Mouse (Mus musculus): ENCODE results near the gene Arfgef3. TPM values are rescaled to one million over a fixed set of nuclear protein-coding genes. Genes with fewer than 3 reads are reported as not detected.
"Not testable (repeated sequence)": the region's sequence is repeated elsewhere in the genome, so short reads cannot be mapped to it uniquely, and the experiment has no call there.

Gene Arfgef3
- total and polyA plus RNA-seq, 3 experiments: not detected

DNA sequence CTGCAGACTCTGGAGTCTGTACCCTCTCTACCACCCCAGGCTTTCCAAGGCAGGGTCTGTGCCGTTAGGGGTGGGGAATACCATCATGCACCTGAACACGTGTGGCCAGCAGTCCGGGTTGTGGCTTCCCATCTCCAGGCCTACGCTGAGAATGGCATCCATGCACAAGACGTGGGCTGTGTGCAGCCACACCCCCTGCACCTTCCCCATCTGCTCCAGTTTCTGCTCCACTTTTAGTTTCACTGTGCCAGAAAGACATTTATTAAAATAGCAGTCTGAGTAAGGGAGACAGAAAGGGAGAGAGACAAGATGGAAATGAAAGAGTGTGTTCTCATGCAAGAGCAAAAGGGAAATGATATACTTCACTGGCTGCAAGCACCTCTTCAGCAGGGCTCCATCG is 116.2 kb downstream of the Arfgef3 start:
- no peak overlapping the region for H3K27ac ChIP-seq (ENCODE audit: control insufficient read depth, low read depth, low read length)
- no peaks in the 10 kb centered on the region for H3K79me2 ChIP-seq (ENCODE audit: control insufficient read depth, insufficient read depth, low read length, poor library complexity)
- H3K4me3 ChIP-seq (ENCODE audit: control insufficient read depth in 1 of 2, insufficient read depth in 1 of 2, low read depth in 2 of 2, low read length in 2 of 2): no peak overlapping the region
- H3K27me3 ChIP-seq (ENCODE audit: control insufficient read depth in 1 of 2, insufficient read depth in 2 of 2, low read length in 2 of 2): no peaks in the 10 kb centered on the region
- TF ChIP-seq GATA1 (IDR thresholded peaks at IDR 0.05; ENCODE audit: low read depth, low read length) (no peak), MAFK (IDR thresholded peaks at IDR 0.05; ENCODE audit: borderline replicate concordance, low read depth, low read length) (no peak), ZNF384 (IDR thresholded peaks at IDR 0.05; ENCODE audit: low read depth, low read length) (no peak), POLR2AphosphoS2 (IDR thresholded peaks at IDR 0.05; ENCODE audit: low read length) (no peak), NELFE (IDR thresholded peaks at IDR 0.05; ENCODE audit: low read depth, low read length) (no peak), ZC3H11A (IDR thresholded peaks at IDR 0.05; ENCODE audit: low read depth, low read length) (no peak)
- H3K9ac ChIP-seq (ENCODE audit: control insufficient read depth, low read depth, low read length, poor library complexity, severe bottlenecking): no peak overlapping the region
- H3K4me1 ChIP-seq (ENCODE audit: control insufficient read depth in 1 of 2, insufficient read depth in 2 of 2, low read length in 2 of 2): no peaks in the 10 kb centered on the region
- no peaks in the 10 kb centered on the region for H3K36me3 ChIP-seq (ENCODE audit: control insufficient read depth in 1 of 2, insufficient read depth in 2 of 2, low read length in 2 of 2)
- no peak for DNase-seq (ENCODE audit: low read depth, low spot score)
- H3K9me3 ChIP-seq (replicated peaks; ENCODE audit: insufficient read depth, low read length): no peaks in the 10 kb centered on the region

DNA sequence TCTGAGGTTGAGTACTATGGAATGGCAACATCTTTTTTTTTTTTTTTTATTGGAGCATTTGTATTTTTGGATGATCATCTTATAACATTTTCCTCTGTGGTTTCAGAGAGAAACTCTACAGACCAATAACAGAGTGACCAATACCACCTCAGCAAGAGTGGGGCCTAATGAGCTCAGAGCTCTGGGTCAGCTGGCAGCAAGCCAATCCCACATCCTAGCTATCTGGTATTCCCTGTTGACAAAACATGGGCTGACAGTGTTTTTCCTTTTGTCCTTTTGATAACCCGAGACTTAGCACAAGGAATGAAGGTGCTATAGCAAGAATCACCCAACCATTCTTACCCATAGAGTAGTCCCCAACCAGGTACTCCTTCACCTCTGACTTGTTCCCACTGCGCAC is 131.0 kb downstream of the Arfgef3 start:
- no peaks in the 10 kb centered on the region for H3K27me3 ChIP-seq (ENCODE audit: control insufficient read depth in 1 of 2, insufficient read depth in 2 of 2, low read length in 2 of 2)

DNA sequence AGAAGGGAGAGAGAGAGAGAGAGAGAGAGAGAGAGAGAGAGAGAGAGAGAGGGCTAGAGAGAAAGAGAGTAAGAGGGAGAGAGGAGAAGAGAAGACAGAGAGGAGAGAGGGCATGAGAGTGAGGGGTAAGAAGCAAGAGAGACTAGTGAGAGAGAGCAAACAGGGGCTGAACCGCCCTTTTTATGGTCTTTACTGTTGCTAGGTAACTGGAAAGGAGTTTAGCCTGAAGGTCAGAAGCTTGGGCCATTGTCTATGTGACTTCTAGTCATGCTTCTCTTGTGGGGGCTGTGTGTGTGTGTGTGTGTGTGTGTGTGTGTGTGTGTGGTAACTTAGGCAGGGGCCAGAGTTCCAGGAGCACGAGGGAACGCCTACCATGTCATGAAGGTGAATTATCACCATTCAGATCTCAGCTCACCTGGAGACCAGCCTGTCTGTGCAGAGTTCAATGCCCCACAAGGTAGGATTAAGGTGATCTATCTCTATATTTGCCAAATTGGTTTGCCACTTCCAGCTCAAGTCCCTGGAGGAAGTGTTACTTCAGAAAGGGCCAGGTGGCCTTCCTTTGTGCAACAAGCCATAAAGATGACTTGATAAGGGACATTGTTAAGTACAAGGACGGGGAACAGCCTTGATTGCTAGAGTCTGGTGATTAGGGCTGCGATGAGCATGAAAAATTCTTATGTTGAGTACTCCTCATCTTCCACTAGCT is 138.8 kb downstream of the Arfgef3 start:
- H3K9me3 ChIP-seq (replicated peaks; ENCODE audit: insufficient read depth, low read length); H3K4me1 ChIP-seq (ENCODE audit: control insufficient read depth in 1 of 2, insufficient read depth in 2 of 2, low read length in 2 of 2); H3K27ac ChIP-seq (ENCODE audit: control insufficient read depth, low read depth, low read length); H3K79me2 ChIP-seq (ENCODE audit: control insufficient read depth, insufficient read depth, low read length, poor library complexity); H3K9ac ChIP-seq (ENCODE audit: control insufficient read depth, low read depth, low read length, poor library complexity, severe bottlenecking); H3K4me3 ChIP-seq (ENCODE audit: control insufficient read depth in 1 of 2, insufficient read depth in 1 of 2, low read depth in 2 of 2, low read length in 2 of 2); H3K36me3 ChIP-seq (ENCODE audit: control insufficient read depth in 1 of 2, insufficient read depth in 2 of 2, low read length in 2 of 2); H3K27me3 ChIP-seq (ENCODE audit: control insufficient read depth in 1 of 2, insufficient read depth in 2 of 2, low read length in 2 of 2); DNase-seq (ENCODE audit: low read depth, low spot score): not testable (repeated sequence)

More for the DNA sequence above, 131.0 kb downstream of the Arfgef3 start:
- no peak for DNase-seq (ENCODE audit: low read depth, low spot score)
- Histone ChIP-seq H3K36me3 (ENCODE audit: control insufficient read depth in 1 of 2, insufficient read depth in 2 of 2, low read length in 2 of 2) (no peaks in the 10 kb centered on the region), H3K4me1 (ENCODE audit: control insufficient read depth in 1 of 2, insufficient read depth in 2 of 2, low read length in 2 of 2) (no peaks in the 10 kb centered on the region), H3K9me3 (replicated peaks; ENCODE audit: insufficient read depth, low read length) (no peaks in the 10 kb centered on the region), H3K9ac (ENCODE audit: control insufficient read depth, low read depth, low read length, poor library complexity, severe bottlenecking) (no peak overlapping the region), H3K27ac (ENCODE audit: control insufficient read depth, low read depth, low read length) (no peak overlapping the region), H3K4me3 (ENCODE audit: control insufficient read depth in 1 of 2, insufficient read depth in 1 of 2, low read depth in 2 of 2, low read length in 2 of 2) (no peak overlapping the region), H3K79me2 (ENCODE audit: control insufficient read depth, insufficient read depth, low read length, poor library complexity) (no peaks in the 10 kb centered on the region)
- TF ChIP-seq ZKSCAN1 (IDR thresholded peaks at IDR 0.05; ENCODE audit: low read depth, low read length): no peak
- no peak for TF ChIP-seq NELFE (IDR thresholded peaks at IDR 0.05; ENCODE audit: low read depth, low read length)
- no peak for TF ChIP-seq SIN3A (IDR thresholded peaks at IDR 0.05; ENCODE audit: low read length)
- no peak for TF ChIP-seq TAL1 (IDR thresholded peaks at IDR 0.05; ENCODE audit: low read length)
- no peak for TF ChIP-seq GABPA (IDR thresholded peaks at IDR 0.05; ENCODE audit: low read depth, low read length)
- TF ChIP-seq NRF1 (IDR thresholded peaks at IDR 0.05; ENCODE audit: insufficient read depth, low read depth, low read length, poor library complexity, severe bottlenecking): no peak
- no peak for TF ChIP-seq GATA1 (IDR thresholded peaks at IDR 0.05; ENCODE audit: low read depth, low read length)
- TF ChIP-seq E2F4 (IDR thresholded peaks at IDR 0.05; ENCODE audit: borderline replicate concordance, low read depth, low read length): no peak
- TF ChIP-seq MYB (IDR thresholded peaks at IDR 0.05; ENCODE audit: low read depth, low read length): no peak
- TF ChIP-seq JUND (IDR thresholded peaks at IDR 0.05; ENCODE audit: low read depth, low read length): no peak
- TF ChIP-seq ZNF384 (IDR thresholded peaks at IDR 0.05; ENCODE audit: low read depth, low read length): no peak
- TF ChIP-seq TBP (IDR thresholded peaks at IDR 0.05; ENCODE audit: low read depth, low read length): no peak
- TF ChIP-seq MAFK (IDR thresholded peaks at IDR 0.05; ENCODE audit: borderline replicate concordance, low read depth, low read length): no peak
- no peak for TF ChIP-seq ETS1 (IDR thresholded peaks at IDR 0.05; ENCODE audit: low read depth, low read length)
- TF ChIP-seq ZC3H11A (IDR thresholded peaks at IDR 0.05; ENCODE audit: low read depth, low read length): no peak
- TF ChIP-seq UBTF (IDR thresholded peaks at IDR 0.05; ENCODE audit: borderline replicate concordance, insufficient read depth, low read depth, low read length): no peak
- no peak for TF ChIP-seq MEF2A (IDR thresholded peaks at IDR 0.05; ENCODE audit: extremely low read depth, insufficient replicate concordance, low read depth, low read length, poor library complexity, severe bottlenecking)
- TF ChIP-seq HCFC1 (IDR thresholded peaks at IDR 0.05; ENCODE audit: low read depth, low read length): no peak

Data from MEL (cell line).